Mouse (Mus musculus) ovary, postnatal 10 days (tissue): ENCODE data around the gene Errfi1.
"Not testable (repeated sequence)": the region's sequence is repeated elsewhere in the genome, so short reads cannot be mapped to it uniquely, and the experiment has no call there.

ENCODE experiments used
- DNase-seq: peaks from one replicate; pipeline ENCODE4 v3.0.0; 2022; ENCODE audit warnings: low spot score

Gene Errfi1

GRCm38 (mm10) chr4:150846316-150846715 lies 7.4 kb upstream of the Errfi1 start:
- DNase-seq: no peak

- DNase-seq: no peak
Measured at GRCm38 (mm10) chr4:150849964-150850363, 3.8 kb upstream of the Errfi1 start.

- no peak for DNase-seq
Measured at GRCm38 (mm10) chr4:150850893-150851292, 2.8 kb upstream of the Errfi1 start.

- DNase-seq: no peak
Measured at GRCm38 (mm10) chr4:150852045-150852444, 1.7 kb upstream of the Errfi1 start.

DNA sequence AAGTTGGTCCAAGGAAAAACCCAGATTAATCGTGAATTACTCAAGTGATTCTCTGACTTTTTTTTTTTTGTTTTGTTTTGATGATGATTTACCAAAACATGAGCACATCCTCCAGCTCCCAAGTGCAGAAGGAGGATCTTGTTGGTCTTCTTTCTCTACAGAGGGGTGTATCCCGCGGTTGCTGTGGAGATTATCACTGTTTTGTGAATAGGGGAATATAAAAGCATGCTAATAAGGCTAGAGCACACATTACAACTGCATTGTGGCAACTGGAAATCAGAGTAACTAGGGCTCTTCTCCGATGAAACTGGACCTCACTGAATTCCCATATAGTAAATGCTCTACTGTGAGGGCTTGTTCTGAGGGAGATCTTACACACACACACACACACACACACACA lies 1.2 kb upstream of the Errfi1 start:
- no peak for DNase-seq

DNA sequence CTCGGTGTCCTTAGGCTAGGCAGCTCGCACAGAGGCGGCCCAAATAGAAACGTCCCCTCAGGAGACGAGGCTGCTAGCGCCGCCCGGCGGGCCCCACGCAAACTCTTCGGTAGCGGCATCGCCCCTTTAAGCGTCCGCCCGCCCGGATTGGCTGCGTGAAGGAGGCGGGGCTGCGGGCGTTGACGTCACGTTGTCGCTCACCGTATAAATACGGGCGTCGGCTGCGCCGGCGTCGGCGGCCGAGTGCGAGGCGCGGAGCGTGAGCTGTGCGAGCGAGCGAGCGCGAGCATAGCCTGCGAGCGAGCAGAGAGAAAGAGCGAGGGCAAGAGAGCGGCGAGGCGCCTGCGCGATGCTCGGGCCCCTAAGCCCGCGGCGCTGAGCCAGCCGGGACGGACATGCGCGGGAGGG lies 1.1 kb downstream of the Errfi1 start:
- peak; percentile 96 for DNase-seq

DNA sequence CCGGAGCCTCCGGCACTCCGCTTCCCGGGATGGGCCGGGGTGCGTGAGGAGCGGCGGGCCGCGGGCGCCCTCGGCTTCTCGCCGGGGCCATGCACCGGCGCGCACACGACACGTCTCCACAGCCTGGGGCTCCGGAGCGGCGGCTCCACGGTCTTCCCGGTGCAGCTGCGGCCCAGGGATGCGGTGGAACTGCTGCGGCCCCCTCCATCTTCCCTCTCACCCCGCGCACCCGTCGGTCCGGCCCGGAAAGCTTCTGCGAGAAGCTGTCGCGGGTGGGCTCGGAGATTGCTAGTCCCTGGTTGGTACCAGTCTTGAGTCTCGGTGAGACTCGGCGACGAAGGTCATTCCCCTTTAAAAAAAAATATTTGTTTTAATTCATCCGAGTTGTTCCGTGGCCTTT lies 1.6 kb downstream of the Errfi1 start:
- DNase-seq: no peak

GRCm38 (mm10) chr4:150860526-150860925 lies 6.8 kb downstream of the Errfi1 start:
- no peak for DNase-seq

GRCm38 (mm10) chr4:150861161-150861560 lies 7.4 kb downstream of the Errfi1 start:
- no peak for DNase-seq

- DNase-seq: no peak
Measured at GRCm38 (mm10) chr4:150862626-150863375, 9.1 kb downstream of the Errfi1 start.

DNA sequence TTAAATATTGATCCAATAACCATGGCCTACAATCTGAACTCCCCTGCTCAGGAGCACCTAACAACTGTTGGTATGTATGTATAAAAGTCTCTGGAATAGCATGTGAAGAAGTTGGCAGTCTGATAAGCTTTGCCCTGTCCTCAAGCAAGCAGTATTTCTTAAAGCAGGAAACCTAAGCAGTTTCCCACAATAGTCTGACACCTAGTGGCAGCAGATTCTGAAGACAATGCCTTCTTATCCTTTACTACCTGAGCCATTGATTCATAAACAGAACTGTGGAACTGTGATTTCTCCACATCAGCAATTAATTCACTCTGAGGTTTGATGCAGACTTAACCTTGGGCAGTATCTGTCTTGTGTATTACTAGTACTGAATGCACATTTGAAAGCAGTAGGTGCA lies 11.7 kb downstream of the Errfi1 start:
- DNase-seq: no peak

- no peak for DNase-seq
Measured at GRCm38 (mm10) chr4:150866069-150866468, 12.3 kb downstream of the Errfi1 start.

DNA sequence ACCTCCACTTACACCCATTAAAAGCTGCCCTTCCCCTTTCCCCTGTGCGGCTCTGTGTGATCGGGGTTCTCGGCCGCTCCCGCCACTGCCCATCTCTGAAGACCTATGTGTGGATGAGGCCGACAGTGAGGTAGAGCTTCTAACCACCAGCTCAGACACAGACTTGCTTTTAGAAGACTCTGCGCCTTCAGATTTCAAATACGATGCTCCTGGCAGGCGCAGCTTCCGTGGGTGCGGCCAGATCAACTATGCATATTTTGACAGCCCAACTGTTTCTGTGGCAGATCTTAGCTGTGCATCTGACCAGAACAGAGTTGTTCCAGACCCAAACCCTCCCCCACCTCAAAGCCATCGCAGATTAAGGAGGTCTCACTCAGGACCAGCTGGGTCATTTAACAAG lies 12.8 kb downstream of the Errfi1 start:
- DNase-seq: no peak

GRCm38 (mm10) chr4:150868161-150868560 lies 14.4 kb downstream of the Errfi1 start:
- no peak for DNase-seq

DNA sequence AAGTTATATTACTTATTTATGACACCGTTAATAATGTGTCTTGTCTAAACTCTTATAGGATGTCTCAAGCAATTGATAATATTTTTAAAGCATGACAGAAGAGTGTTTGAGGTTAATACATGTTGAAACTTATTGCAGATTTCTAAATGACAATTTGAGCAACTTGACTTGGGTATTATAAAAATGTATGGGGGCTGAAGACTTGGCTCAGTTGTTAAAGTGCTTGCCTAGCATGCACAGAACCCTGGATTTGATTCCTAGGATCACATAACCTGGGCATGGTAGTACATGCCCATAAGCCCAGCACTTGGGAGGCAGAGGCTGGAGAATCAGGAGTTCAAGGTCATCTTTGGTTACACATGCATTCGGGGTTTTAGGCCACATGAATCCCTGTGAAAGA lies 15.1 kb downstream of the Errfi1 start:
- no peak for DNase-seq

GRCm38 (mm10) chr4:150869276-150870197 lies 15.8 kb downstream of the Errfi1 start:
- no peak for DNase-seq

- no peak for DNase-seq
Measured at GRCm38 (mm10) chr4:150870963-150871391, 17.3 kb downstream of the Errfi1 start.

GRCm38 (mm10) chr4:150871392-150872138 lies 17.8 kb downstream of the Errfi1 start:
- no peak for DNase-seq

GRCm38 (mm10) chr4:150872139-150872651 lies 18.5 kb downstream of the Errfi1 start:
- DNase-seq: no peak

DNA sequence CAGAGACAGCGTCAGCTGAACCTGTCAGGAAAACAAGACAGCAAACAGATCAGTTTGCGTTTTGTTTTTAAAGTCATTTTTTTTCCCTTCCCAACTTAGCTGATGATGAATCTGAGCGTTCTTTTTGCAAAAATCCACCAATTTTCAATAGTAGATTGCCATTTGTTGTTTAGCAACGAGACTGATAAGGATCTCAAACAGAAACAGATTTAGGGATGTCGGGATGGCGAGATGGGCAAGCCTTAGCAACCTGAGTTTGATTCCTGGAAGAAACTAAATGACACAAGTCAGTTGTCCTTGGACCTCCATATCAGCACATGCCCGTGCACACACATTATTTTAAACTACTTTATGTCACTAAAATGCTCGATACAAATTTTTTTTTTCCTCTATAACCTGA lies 19.0 kb downstream of the Errfi1 start:
- no peak for DNase-seq

- DNase-seq: not testable (repeated sequence)
Measured at GRCm38 (mm10) chr4:150874416-150874815, 20.7 kb downstream of the Errfi1 start.

DNA sequence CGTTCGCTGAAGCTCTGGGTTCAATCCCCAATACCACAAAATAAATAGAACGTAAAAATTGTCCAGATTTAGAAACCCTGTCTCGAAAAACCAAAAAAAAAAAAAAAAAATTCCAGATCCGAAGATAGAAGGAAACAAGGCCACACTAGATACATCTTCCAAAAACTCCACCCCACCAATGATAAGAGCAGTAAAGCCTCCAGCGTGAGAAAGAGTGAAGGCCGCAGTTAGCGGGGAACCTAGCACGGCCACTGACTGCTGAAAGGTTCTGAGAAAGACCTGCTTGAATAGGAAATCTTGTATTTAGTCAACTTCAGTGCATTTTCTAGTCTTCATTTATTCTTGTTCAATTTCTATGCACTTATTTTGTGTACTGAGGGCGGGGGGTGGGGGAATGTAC lies 21.7 kb downstream of the Errfi1 start:
- DNase-seq: no peak
